Mouse (Mus musculus) inflammation-experienced regulatory T-cells (primary cell): ENCODE data around the gene Tango2. TPM values are rescaled to one million over a fixed set of nuclear protein-coding genes. Genes with fewer than 3 reads are reported as not detected.

Source experiments
- polyA plus RNA-seq, 2 experiments: library from polyadenylated mRNA; unstranded; fragments of 100-300 nt; shearing (Covaris generic); gene quantifications; one replicate each; pipeline ENCODE4 v1.2.1; 2017

The Tango2 gene
- polyA plus RNA-seq: 10 to 100 TPM; 58.5 to 71.9 TPM

DNA sequence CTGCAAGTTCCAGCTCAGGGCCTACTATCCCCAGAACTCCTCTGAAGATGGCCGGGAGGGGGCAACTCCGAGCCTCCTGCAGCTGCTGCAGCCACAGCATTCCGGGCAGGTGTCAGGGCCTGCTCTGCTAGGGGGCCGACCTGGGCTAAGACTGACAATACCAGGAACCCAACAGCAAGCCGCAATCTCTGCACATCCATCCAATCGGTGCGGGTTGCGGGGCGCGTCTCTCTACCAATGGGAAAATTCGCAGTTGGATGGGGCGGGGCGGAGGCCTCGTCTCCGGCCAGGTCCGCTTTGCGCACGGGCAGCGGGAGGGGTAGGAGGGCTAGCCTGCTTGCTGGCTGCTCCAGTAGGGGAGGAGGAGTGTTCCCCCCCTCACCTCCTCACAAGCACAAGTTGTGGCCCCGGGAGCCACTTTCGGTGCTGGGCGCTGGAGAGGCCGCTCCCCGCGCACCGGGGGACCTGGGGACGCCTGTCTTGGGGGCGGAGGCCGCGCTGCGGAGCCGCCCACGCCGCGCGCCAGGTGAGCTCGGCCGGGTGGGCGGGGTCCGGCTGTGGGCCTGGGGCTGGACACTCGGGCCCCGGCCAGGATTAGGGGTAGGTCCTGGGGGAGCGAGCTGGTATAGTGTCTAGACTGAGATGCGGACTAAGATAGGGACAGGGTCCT is at the start of gene Tango2, which contains the start of gene Arvcf:
Gene Tango2 (minus strand): TSS at position 173 of the 670 bp plus-strand sequence.
Gene Arvcf (plus strand): TSS at position 252 of the 670 bp plus-strand sequence.

DNA sequence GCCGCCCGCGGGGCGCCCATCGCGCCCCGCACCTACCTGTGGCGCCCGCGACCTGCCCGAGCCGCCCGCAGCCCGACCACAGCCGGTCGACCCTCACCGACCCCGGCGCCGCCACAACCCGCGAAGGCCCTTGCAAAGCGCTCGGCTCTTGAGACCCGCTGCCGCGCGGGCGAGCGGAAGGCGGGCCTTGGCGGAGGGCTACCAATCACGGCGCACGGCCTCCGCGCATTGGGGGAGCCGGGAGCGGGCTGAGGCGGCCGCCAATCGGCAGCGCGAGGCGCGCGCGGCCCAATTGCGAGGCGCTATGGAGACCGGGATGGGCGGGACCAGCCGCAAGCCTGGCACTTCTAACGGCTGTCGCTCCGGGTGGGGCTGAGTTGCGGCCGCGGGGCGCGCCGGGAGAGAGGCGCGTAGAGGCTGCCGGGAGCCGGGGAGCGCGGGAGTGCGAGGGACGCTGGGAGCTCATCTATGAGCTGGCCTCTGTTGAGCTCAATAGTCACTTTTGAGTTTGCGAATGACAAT is 58.8 kb downstream of the Tango2 start, which contains the start of gene Dgcr8:
Gene Dgcr8 (minus strand): TSS at position 180 of the 522 bp plus-strand sequence.

DNA sequence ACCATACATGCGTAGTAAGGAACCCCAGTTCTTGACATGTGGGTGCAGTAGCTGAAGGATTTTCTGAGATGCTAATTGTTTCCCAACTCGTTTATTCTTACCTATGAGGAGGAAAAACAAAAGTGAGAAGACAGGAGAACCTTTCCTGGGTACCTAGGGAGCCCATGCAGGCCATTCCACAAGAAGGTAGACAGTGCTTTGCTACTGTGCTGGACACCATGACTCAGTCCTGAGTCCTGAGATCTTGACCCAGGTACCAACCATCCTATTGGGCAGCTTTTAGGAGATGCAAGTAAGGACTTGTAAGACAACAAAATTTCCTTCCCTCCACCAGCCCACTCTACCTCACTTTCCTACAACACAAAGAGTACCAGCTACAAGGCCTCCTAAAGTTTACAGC is 89.7 kb downstream of the Tango2 start, which contains the start of gene Gm49776:
Gene Gm49776 (minus strand): TSS at position 101 of the 400 bp plus-strand sequence.

Other genes with a start within 250 kb of the Tango2 start
- gene Rtn4r, start 220.5 kb downstream of the Tango2 start, polyA plus RNA-seq: not detected
- gene Ccdc188, start 130.2 kb downstream of the Tango2 start, polyA plus RNA-seq: not detected
- gene Zdhhc8, start 113.0 kb downstream of the Tango2 start, polyA plus RNA-seq: 1 to 10 TPM; 7.2 to 9.1 TPM
- 100 to 1,000 TPM in 1 of 2 experiments, 10 to 100 TPM in 1; 98.1 to 127 TPM for gene Trmt2a, start 99.4 kb downstream of the Tango2 start, polyA plus RNA-seq
- gene Ranbp1, start 99.4 kb downstream of the Tango2 start, polyA plus RNA-seq: 100 to 1,000 TPM; 216 to 273 TPM
- not detected for gene Gm49776, start 89.8 kb downstream of the Tango2 start, polyA plus RNA-seq
- 10 to 100 TPM; 26.5 to 37.7 TPM for gene Dgcr8, start 58.9 kb downstream of the Tango2 start, polyA plus RNA-seq
- gene Arvcf, start 79 bp upstream of the Tango2 start, polyA plus RNA-seq: 1 to 10 TPM; 1.1 to 1.7 TPM
- gene Txnrd2, start 78.3 kb upstream of the Tango2 start, polyA plus RNA-seq: 10 to 100 TPM; 30.2 to 39.9 TPM
- gene Comt, start 78.7 kb upstream of the Tango2 start, polyA plus RNA-seq: 10 to 100 TPM; 42.9 to 67.2 TPM
- gene Gnb1l, start 150.6 kb upstream of the Tango2 start, polyA plus RNA-seq: 10 to 100 TPM; 17.6 to 22.6 TPM
- gene Rtl10, start 150.8 kb upstream of the Tango2 start, polyA plus RNA-seq: under 1 TPM in 1 of 2 experiments, not detected in 1; 0.44 TPM
- gene Tbx1, start 242.6 kb upstream of the Tango2 start, polyA plus RNA-seq: not detected